Mouse (Mus musculus) c-Kit-positive CD71-positive TER-119-negative erythroid progenitor cells, embryonic 14.5 days (primary cell): ENCODE data around the gene Thegl.

Source experiments
- DNase-seq: peaks from one replicate; pipeline ENCODE4 v3.0.0-alpha.2; 2013; ENCODE audit warnings: low read depth

Thegl gene

DNA sequence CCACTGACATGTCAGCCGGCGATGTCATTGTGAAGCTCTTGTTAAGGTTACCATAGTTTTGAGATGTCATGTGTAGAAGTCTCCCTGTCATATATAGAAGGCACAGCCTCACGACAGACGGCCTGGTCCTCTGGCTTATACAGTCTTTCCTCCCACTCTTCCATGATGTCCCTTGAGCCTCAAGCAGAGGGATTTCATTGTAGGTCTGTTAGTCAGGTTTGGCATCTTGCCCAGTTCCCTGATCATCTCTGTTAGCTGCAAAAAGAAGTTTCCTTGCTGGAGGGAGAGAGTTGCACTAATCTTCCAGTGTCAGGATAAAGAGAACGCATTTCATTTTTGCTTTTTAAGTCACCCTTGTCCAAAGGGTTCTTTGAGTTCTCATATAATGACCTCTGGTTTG lies 36.8 kb downstream of the Thegl start:
- DNase-seq = no peak

DNA sequence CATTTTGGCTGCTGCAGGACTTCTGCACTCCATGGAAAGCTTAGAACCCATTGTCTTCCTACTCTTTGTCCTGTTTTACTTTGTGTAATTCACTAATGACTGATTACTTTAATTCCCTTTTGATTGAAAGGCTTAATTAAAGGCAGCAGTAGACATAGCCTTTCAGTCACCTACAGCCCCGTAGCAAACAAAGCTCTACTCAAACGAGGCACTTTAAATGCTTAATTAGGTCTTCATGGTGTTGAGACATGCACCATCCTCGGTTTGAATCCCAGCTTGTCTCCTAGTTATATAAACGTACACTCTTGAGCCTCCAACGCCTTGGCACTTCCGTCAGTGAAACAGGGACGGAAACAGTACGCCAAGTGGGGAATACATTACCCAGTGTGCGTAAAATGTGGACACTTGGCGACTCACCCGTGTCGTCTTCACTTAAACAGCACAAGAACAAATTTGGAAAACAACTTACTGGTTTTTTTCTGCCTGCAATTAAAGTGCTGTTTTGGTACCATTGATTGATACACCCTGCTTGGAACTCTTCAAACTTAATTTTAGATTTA lies 41.1 kb downstream of the Thegl start:
- DNase-seq = no peak

DNA sequence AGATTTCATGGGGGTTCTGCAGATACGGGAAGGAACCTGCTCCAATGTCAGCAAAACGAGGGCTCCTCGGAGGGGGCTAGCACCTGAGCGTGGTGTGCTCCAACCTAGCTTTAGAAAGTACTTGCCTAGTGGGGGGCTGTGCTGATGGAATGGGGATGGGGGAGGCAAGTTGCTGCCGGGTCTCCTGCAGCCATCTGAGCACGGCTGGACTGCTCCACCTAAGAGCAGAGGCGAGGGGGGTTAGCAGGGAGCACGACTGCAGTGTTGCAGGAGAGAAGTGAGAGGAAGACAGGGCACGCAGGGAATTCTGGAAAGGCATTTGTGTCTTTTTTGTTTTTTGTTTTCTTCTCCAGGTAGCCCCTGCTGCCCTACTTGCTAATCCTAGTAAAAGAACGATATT lies 44.5 kb downstream of the Thegl start:
- DNase-seq = no peak

DNA sequence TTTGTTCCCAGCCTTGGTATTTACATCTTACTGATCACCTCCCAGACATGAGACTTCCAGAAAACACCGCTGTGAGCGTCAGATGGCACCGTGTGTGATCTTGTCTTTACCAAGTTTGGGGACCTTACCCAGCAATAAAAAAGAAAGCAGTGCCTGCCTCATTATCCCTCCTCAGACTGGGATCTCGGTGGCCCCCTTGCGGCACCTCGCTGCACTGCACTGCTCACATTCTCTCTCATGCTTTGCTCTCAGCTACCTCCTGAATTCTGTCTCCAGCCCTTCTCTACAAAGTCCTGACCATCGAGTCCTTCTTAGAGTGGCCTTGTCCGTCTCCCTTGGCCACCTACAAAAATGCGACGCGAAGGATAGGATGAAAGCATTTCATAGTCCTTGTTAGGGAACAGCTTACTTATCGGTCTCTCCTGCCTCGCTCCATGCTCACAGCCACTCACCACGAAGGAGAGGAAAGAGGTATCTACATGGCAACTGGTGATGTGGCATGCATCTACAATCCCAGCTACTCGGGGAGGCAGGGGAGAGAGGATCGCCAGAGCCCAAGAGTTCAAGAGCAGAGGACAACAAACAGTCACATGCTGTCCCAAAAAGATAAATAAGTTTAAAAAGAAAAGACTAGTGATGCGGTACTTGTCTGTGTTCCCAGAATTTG lies 45.7 kb downstream of the Thegl start:
- DNase-seq = peak; percentile 29

DNA sequence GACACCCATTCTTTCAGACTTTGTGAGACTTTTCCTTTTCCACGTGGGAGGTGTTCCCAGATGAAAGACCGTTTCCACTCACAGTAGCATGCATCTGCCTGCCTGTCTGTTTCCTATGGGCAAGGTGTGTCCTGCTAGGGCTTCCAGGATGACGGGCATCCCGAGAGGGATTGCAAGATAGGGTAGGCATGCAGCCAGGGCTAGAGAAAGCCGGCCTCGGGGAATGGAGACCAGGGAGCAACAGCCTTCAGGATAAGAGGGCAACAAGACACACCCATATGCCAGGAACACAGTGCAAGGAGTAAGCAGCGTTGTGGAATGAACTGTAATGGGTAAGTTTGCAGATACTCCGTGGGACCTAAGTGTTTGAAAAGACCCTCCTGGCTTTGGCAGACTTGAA lies 51.5 kb downstream of the Thegl start:
- DNase-seq = no peak

DNA sequence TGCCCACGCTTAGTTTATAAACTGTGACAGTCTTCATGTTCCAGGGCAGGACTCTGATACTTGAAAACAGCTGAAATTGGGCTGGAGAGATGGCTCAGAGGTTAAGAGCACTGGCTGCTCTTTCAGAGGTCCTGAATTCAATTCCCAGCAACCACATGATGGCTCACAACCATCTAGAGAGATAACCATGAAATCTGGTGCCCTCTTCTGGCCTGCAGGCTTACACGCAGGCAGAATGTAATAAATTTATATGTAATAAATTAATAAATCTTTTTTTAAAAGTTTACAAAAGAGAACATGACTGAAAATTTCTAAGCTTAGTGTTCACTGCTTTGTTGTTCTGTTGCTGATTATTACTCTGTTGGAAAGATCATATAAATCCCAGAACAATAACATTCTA lies 55.2 kb downstream of the Thegl start:
- DNase-seq = no peak

DNA sequence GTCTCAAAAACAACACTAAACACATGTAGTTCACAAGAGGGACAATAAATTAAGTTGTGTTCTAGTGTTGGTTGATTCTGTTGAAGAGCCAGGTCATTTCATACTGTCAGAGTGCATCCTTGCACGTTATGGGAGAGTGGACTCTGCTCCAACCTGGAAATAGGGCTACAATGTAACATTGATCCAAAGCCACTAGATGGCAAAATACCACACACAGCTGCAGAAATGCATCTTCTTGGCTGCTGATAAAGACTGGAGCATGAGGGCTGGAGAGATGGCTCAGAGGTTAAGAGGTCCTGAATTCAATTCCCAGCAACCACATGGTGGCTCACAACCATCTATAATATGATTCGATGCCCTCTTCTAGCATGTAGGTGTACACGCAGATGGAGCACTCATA lies 55.8 kb downstream of the Thegl start:
- no peak for DNase-seq

DNA sequence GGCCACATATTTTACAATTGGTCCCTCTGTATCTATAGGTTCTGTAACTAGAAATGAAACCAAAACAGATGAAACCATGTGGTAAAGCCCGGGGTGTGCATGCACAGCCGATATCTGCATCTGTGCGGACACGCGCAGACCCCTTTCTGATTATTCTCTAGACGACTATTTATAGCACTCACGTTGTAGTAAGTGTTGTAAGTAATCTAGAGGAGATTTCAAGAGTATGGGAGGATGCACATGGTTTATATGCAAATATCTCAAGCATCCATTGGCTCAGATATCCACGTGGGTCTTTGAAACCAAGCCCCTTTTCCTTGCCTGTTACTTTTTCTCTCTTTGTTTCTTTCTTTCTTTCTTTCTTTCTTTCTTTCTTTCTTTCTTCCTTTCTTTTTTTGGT lies 58.0 kb downstream of the Thegl start:
- DNase-seq = no peak

DNA sequence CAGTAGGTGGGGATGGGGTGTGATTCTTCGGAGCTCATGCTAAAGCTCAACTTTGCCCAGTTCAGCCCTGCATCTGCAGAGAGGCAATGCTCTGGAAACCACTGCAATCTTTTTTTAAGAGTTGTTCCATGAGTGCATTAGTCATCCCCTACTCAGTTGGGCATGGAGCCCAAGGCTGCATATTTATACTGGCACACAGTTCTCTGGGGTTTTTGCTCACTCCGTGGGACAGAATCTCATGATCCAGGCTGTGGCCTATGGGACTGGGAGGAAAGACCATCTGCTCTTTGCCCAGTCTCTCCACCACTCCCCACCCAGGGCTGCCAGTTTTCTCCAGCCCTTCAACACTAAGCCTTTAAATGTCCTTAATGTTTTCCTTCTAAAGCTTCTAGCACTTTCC lies 59.1 kb downstream of the Thegl start:
- DNase-seq = no peak

DNA sequence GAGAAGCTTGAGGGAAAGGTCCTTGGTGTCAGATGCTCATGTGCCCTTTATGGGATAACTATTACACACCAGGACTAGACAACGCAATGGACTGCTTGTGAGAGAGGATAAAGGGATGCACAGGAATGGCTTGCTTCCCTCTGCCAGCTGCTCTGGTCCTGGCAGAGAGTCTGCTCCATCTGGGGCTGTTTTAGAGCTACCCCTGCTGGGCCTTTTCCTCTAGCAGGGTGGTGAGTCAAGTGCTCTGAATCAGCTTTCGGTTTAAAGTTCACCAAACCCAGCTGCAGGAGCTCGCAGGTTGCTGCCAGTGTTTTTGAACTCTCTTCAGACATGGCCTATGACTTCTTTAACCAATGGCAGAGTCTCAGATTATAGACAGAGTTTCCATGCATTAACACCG lies 60.1 kb downstream of the Thegl start:
- no peak for DNase-seq

DNA sequence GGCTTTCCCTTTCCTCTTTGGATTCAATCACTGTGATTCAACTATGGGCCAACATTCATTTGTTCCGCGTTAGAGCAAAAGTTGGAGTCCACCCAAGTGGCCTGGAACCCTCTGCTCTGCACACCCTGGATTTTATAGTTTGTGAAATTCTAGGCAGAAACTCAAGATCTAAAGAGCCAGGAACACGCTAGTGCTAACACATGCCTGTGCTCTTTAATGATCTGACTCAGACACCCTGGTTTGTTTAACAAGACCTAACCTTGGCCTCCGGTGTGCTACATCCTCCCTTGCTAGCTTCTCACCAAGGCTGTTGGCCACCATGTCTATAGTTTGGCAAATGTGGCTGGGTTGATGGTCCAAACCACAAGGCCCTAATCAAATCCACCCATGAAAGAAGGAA lies 64.9 kb downstream of the Thegl start:
- DNase-seq = no peak

DNA sequence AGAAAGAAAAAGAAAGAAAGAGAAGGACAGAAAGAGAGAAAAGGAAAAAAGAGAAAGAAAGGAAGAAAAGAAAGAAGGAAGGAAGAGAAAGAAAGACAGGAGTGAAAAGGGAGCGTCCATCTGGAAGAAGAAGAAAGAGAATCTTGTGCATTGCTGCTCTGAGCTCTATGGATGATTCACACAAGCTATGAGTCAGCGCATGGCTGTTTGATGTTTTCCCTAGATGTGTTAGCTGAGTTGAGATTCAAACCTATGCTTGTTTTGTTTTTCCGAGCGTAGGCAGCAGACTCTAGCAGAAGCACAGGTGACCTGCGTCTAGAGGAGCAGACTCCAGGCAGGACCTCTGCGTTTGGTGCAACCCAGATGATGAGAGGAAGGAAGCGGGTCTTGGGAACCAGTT lies 66.9 kb downstream of the Thegl start:
- no peak for DNase-seq

DNA sequence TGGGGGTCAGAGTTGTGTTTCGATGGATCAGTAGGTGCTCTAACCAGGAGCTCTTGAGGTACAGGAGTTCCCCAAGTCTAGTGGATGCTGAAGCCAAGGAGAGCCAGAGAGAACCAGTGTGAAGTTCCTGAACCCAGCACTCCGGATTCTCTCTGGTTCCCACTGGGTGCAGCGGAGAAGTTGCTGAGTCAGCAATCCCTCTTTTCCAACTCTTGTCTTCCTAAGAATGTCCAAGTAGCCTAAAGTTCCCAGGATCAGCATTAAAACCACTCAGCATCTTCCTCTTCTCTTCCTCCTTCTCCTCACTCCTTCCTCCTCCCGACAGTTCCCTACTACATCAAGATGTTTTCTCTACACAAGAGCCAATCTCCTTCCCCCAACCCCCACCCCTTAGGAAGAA lies 68.6 kb downstream of the Thegl start:
- DNase-seq = no peak

DNA sequence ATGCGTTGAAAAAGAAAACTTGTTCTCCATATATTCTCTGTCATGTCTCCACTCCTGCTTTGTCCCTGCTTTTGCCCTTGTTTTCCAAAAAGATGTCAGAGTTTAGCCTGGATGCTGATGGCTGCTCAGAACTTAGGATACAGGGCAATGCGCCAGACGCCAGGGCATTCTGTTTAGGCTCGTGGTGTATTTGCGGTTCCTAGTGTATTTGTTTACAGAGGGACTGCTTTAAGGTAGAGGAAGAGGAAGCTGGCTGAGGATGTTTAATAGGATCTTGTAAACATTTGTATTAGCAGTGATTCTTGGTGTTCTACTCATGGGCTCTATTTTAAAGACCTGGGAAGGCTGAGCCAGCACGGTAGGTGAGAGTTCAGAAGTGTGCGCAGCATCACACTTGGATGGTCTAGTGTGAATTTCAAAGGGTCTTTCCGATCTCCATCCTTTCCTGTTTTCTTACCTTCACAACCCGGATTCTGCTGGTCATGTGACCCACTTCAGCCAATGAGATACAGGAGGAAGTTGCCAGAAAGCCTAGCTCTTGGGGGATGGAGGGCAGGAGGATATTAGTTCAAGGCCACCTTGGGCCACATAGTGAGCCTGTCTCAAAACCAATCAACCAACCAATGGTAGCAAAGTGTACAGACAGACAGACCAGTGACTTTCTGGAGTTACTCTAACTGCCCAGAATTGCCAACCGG lies 70.1 kb downstream of the Thegl start:
- no peak for DNase-seq

DNA sequence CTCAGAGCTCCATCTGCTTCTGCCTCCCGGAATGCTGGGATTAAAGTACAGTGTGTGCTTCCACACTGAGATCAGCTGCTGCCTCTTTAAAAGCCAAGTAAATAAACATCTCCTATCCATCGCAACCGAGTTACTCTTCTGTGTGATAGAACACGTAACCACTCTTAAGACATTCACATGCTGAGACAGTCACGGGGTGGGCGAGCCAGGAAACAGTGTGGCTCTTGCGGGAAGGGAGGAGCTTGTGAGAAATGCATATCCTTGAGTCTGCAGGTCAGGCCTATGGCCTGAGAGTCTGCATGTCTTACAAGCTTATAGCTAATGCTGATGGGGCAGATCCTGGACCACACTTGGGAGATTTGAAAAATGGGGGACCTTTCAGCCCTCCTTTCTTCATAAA lies 70.7 kb downstream of the Thegl start:
- DNase-seq = no peak

DNA sequence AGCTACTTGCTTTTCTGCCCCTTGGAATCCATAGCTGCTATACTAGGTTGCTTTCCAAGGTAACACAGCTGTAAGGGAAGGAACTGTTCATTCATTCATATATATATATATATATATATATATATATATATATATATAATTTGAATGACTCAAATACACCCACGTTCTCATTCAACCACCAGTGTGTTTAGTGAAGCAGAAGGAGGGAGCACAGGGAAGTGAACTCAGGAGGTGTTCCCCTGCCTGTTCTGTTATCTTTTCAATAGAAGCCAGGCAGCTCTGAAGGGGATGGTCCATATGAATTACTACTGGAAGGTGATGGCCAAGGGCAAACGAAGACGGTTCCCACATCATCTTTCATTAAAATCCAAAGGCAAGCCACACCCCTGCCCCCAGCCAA lies 71.3 kb downstream of the Thegl start:
- DNase-seq = no peak

DNA sequence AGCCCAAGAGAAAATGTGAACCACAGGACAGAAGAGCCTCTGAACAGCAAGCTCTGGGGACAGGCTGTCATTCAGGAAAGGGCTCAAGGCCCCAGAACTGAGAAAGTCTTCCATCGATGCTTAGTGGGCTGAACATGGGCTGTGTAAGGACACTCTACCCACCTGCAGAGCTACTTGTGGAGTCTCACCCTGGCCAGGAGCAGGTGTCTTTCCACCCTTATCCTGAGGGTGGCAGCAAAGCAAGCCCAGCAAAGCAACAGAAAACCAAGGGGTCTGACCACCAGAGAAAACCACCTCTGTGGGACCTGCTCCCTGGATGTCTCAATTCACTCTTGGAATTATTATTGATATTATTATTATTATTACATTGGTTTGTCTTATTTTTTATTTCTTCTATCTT lies 73.5 kb downstream of the Thegl start:
- peak; percentile 51 for DNase-seq

DNA sequence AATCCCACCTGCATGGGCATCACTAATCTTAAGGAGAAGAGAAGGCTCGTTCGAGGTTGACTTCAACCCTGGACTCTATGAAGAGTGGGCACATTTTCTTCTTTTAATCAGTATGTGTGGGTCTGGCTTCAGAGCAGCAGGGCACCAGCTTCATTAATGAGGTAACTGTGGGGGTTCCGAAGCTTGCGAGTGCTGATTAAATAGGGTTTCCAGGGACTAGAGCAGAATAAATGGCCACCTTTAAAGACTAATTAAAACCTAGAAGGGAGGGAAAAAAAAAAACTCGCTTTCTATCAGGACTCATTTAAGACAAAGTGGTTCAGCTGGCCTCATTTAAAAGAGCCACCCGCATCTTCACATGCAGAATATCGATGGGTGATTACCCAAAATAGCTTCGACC lies 74.1 kb downstream of the Thegl start:
- no peak for DNase-seq

DNA sequence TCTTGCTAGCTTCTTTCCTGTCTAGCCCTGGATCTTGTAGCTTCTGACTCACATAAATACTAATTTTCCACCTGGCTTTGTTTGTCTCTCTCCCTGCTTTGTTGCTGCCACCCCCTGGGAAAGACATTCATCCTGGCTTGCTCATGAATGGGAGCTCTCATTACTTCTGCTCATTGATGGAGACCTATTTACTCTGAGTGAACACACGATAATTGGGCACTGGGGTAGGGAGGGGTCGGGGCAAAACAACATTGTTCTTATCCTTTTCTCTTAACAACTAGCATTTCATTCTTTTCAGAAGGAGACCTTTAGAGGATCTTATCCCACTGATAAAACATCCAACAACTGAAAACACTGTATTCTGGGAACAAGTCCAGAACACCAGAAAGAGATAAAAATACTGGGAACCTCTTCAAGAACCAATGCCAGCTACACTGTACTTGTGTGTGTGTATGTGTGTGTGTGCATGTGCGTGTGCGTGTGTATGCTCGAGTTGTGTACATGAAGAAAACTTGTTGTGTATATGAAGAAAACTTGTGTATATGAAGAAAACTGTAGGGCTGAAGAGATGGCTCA lies 74.8 kb downstream of the Thegl start:
- no peak for DNase-seq

DNA sequence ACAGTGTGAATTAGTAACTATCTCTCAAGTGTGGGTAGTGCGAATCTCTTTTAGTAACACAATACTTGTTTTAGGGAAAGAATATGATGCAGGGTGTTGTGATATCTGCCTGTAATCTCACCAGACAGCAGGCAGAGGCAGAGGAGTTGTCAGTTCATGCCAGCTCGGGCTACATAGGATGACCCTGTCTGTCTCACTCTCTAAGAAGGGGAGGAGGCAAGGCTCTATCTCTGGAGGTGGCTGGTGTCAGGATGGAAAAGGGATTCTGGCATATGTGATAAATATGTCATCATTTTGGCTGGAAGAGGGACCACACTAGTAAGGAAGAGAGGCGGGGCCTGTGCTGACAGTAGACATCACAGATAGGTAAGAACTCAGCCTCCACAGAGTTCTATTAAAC lies 76.1 kb downstream of the Thegl start:
- DNase-seq = no peak

DNA sequence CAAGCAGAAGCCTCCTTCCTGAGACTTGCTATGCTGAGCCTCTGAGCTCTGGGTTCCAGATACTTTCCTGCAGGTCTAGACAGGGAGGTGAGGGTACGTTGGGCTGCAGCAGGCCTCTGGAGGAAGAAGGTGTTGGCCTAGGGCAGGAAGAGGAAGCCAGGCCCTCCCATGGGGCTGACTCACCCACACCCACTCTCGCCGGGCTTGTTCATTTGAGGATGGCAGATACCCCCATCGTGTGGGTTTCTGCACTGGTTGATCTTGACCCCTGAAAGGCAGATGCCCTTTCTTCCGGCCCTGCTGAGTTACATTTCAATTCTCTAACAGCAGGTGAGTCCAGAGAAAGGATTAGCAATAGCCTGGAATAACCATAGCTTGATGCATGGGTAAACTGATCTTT lies 76.7 kb downstream of the Thegl start:
- DNase-seq = no peak

DNA sequence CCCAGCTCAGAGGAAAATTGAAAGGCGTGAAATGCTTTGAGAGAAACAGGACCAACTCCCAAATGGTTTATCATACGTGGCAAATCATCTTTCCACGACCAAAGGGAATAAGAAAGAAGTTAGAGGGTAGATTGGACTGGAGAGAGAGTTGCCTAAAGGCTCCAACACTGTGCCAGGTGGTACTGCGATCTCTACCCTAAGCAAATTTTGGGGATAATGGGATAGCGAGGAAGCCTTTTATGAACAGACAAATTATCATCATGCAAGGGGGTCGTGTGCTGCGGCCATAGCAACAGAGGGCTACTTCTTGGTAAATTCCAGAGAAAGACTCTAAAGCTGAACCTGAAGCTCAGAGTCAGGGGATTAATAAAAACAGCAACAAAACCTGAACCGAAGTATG lies 78.1 kb downstream of the Thegl start:
- DNase-seq = no peak
